Mouse (Mus musculus) olfactory bulb, adult 2 months (tissue): ENCODE results near the gene Thegl.

ENCODE experiments used
- CTCF ChIP-seq: fragments of 200-500 bp; IDR thresholded peaks from 2 replicates; pipeline ENCODE4 v1.5.1; 2012; ENCODE audit warnings: low read depth, mild to moderate bottlenecking, low read length, moderate library complexity; ENCODE audit not compliant: insufficient read depth
- POLR2A ChIP-seq: fragments of 200-500 bp; IDR thresholded peaks from 2 replicates; pipeline ENCODE4 v1.6.1; 2012; ENCODE audit warnings: mild to moderate bottlenecking, low read depth, low read length, moderate library complexity; ENCODE audit not compliant: insufficient read depth

- TF ChIP-seq CTCF (no peak), POLR2A (no peak)
Measured at GRCm38 (mm10) chr5:77004051-77004821, 11.6 kb upstream of the Thegl start, which contains the start of gene Arl9.
